Mouse (Mus musculus): ENCODE measurements around the gene Zfp710. TPM values are rescaled to one million over a fixed set of nuclear protein-coding genes. Genes with fewer than 3 reads are reported as not detected.
"Not testable (repeated sequence)": the region's sequence is repeated elsewhere in the genome, so short reads cannot be mapped to it uniquely, and the experiment has no call there.

Gene Zfp710
- polyA plus RNA-seq, 1 experiment from 2014 or later, result 27.9 TPM

- WGBS, result 85% methylated on average over 5 of the region's 5 CpGs
- H3K9ac ChIP-seq (ENCODE audit: low read length), result no peak overlapping the region
- no peaks in the 10 kb centered on the region for H3K9me3 ChIP-seq (ENCODE audit: control insufficient read depth, low read length)
- no peak overlapping the region for H3K4me3 ChIP-seq (ENCODE audit: low read depth, low read length)
- no peaks in the 10 kb centered on the region; the same call in 1 of the 2 replicates for H3K27me3 ChIP-seq (ENCODE audit: control insufficient read depth, insufficient read depth, low read length)
- H3K4me2 ChIP-seq (ENCODE audit: low read depth, low read length, severe bottlenecking), result no peak overlapping the region
- H3K36me3 ChIP-seq (ENCODE audit: control insufficient read depth, insufficient read depth, low read length), result no peaks in the 10 kb centered on the region
- ATAC-seq (replicated peaks; ENCODE audit: low FRiP score), result no peak
- H3K4me1 ChIP-seq (replicated peaks; ENCODE audit: control insufficient read depth, insufficient read depth, low read length), result no peaks in the 10 kb centered on the region
- no peak overlapping the region for H3K27ac ChIP-seq (ENCODE audit: low read depth, low read length)
- no peak for DNase-seq (ENCODE audit: low spot score)
These were observed 96.5 kb downstream of the Zfp710 start for GRCm38 (mm10) chr7:80121083-80121482.

DNA sequence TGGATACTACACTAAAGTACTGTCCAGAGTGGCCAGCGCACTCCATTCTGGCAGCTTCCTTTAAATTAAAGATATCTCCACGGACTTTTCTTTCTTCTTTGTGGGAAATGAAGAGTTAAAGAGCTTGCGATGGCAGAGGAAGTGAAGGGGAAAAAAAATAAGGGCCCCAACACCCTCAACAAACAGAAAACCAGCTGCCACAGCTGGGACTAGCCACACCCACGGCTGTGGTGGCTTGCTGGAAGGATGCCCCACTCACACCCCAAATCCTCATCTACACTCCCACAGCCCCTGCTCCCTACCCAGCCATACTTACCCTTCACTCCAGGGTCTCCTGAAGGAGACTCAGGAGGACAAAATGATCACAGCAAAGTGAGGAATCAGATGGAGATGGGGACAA lies 98.5 kb downstream of the Zfp710 start:
- no peak for ATAC-seq (replicated peaks; ENCODE audit: low FRiP score)
- 72% methylated on average over 4 of the region's 4 CpGs for WGBS

DNA sequence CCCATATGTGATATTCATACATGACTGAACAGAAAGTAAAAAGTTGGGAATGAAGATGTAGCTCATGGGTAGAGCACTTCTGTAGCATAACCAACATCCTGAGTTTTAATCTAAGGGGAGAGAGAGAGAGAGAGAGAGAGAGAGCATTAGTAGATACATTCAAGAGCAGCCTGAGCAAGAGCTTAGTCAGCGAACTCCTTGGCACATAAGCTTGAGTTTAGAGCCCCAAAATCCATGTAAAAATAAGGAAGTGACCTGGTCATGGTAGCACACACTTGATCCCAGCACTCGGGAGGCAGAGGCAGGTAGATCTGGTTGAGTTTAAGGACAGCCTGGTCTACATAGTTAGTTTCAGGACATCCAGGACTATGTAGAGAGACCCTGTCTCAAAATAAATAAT lies 99.1 kb downstream of the Zfp710 start:
- WGBS, result 87% methylated on average over 2 of the region's 2 CpGs
- no peak for ATAC-seq (replicated peaks; ENCODE audit: low FRiP score)
- H3K4me3 ChIP-seq (ENCODE audit: low read depth, low read length), result no peak overlapping the region
- H3K4me1 ChIP-seq (replicated peaks; ENCODE audit: control insufficient read depth, insufficient read depth, low read length), result no peaks in the 10 kb centered on the region
- H3K9me3 ChIP-seq (ENCODE audit: control insufficient read depth, low read length), result no peaks in the 10 kb centered on the region
- DNase-seq (ENCODE audit: low spot score), result no peak
- no peak overlapping the region for H3K4me2 ChIP-seq (ENCODE audit: low read depth, low read length, severe bottlenecking)
- no peaks in the 10 kb centered on the region; the same call in 1 of the 2 replicates for H3K27me3 ChIP-seq (ENCODE audit: control insufficient read depth, insufficient read depth, low read length)
- H3K27ac ChIP-seq (ENCODE audit: low read depth, low read length), result no peak overlapping the region
- H3K9ac ChIP-seq (ENCODE audit: low read length), result no peak overlapping the region
- H3K36me3 ChIP-seq (ENCODE audit: control insufficient read depth, insufficient read depth, low read length), result no peaks in the 10 kb centered on the region

More for the DNA sequence above, 98.5 kb downstream of the Zfp710 start:
- Histone ChIP-seq H3K9ac (ENCODE audit: low read length) (no peak overlapping the region), H3K4me2 (ENCODE audit: low read depth, low read length, severe bottlenecking) (no peak overlapping the region), H3K27ac (ENCODE audit: low read depth, low read length) (no peak overlapping the region), H3K4me3 (ENCODE audit: low read depth, low read length) (no peak overlapping the region), H3K36me3 (ENCODE audit: control insufficient read depth, insufficient read depth, low read length) (no peaks in the 10 kb centered on the region), H3K27me3 (ENCODE audit: control insufficient read depth, insufficient read depth, low read length) (no peaks in the 10 kb centered on the region; the same call in 1 of the 2 replicates), H3K9me3 (ENCODE audit: control insufficient read depth, low read length) (no peaks in the 10 kb centered on the region), H3K4me1 (replicated peaks; ENCODE audit: control insufficient read depth, insufficient read depth, low read length) (no peaks in the 10 kb centered on the region)
- no peak for DNase-seq (ENCODE audit: low spot score)

DNA sequence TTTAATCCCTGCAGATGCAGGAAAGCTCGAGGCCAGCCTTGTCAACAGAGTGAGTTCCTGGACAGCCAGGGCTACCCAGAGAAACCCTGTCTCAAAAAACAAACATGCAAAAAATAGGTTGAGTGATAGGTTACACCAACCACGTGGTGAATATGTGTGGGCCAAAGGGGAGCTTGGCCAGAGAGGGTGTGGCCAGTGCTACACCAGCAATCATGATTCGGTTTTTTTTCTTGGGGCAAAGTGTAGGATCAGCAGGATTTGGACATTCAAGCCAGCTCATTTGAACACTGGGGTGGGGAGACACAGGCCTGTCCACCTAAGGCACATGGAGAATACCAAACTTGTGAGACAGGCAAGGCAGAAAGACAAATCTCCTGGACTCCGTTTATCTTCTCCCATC lies 104.7 kb downstream of the Zfp710 start:
- Histone ChIP-seq H3K9ac (ENCODE audit: low read length) (no peak overlapping the region), H3K4me2 (ENCODE audit: low read depth, low read length, severe bottlenecking) (no peak overlapping the region), H3K4me3 (ENCODE audit: low read depth, low read length) (no peak overlapping the region), H3K36me3 (ENCODE audit: control insufficient read depth, insufficient read depth, low read length) (no peaks in the 10 kb centered on the region), H3K27ac (ENCODE audit: low read depth, low read length) (no peak overlapping the region), H3K27me3 (ENCODE audit: control insufficient read depth, insufficient read depth, low read length) (no peaks in the 10 kb centered on the region), H3K4me1 (replicated peaks; ENCODE audit: control insufficient read depth, insufficient read depth, low read length) (no peaks in the 10 kb centered on the region), H3K9me3 (ENCODE audit: control insufficient read depth, low read length) (no peaks in the 10 kb centered on the region)
- ATAC-seq (replicated peaks; ENCODE audit: low FRiP score) (no peak), DNase-seq (ENCODE audit: low spot score) (no peak)
- 74% methylated on average over 4 of the region's 4 CpGs for WGBS

- Histone ChIP-seq H3K27ac (ENCODE audit: low read depth, low read length) (no peak overlapping the region), H3K9me3 (ENCODE audit: control insufficient read depth, low read length) (no peaks in the 10 kb centered on the region), H3K4me3 (ENCODE audit: low read depth, low read length) (no peak overlapping the region), H3K4me2 (ENCODE audit: low read depth, low read length, severe bottlenecking) (no peak overlapping the region), H3K36me3 (ENCODE audit: control insufficient read depth, insufficient read depth, low read length) (no peaks in the 10 kb centered on the region), H3K9ac (ENCODE audit: low read length) (no peak overlapping the region), H3K4me1 (replicated peaks; ENCODE audit: control insufficient read depth, insufficient read depth, low read length) (no peaks in the 10 kb centered on the region), H3K27me3 (ENCODE audit: control insufficient read depth, insufficient read depth, low read length) (no peaks in the 10 kb centered on the region)
- DNase-seq (ENCODE audit: low spot score) (no peak), ATAC-seq (replicated peaks; ENCODE audit: low FRiP score) (no peak)
- 47% methylated on average over 12 of the region's 12 CpGs for WGBS
These were observed 105.9 kb downstream of the Zfp710 start for GRCm38 (mm10) chr7:80130344-80131055.

GRCm38 (mm10) chr7:80131315-80131714 lies 106.7 kb downstream of the Zfp710 start:
- WGBS, result 72% methylated on average over 7 of the region's 7 CpGs
- H3K27me3 ChIP-seq (ENCODE audit: control insufficient read depth, insufficient read depth, low read length); H3K36me3 ChIP-seq (ENCODE audit: control insufficient read depth, insufficient read depth, low read length); H3K4me1 ChIP-seq (replicated peaks; ENCODE audit: control insufficient read depth, insufficient read depth, low read length); H3K9me3 ChIP-seq (ENCODE audit: control insufficient read depth, low read length); H3K9ac ChIP-seq (ENCODE audit: low read length); H3K27ac ChIP-seq (ENCODE audit: low read depth, low read length); H3K4me2 ChIP-seq (ENCODE audit: low read depth, low read length, severe bottlenecking); H3K4me3 ChIP-seq (ENCODE audit: low read depth, low read length); DNase-seq (ENCODE audit: low spot score); ATAC-seq (replicated peaks; ENCODE audit: low FRiP score): not testable (repeated sequence)

- Histone ChIP-seq H3K4me1 (replicated peaks; ENCODE audit: control insufficient read depth, insufficient read depth, low read length) (no peaks in the 10 kb centered on the region), H3K27me3 (ENCODE audit: control insufficient read depth, insufficient read depth, low read length) (no peaks in the 10 kb centered on the region), H3K36me3 (ENCODE audit: control insufficient read depth, insufficient read depth, low read length) (no peaks in the 10 kb centered on the region), H3K4me2 (ENCODE audit: low read depth, low read length, severe bottlenecking) (no peak overlapping the region), H3K9me3 (ENCODE audit: control insufficient read depth, low read length) (no peaks in the 10 kb centered on the region; the same call in 1 of the 2 replicates), H3K27ac (ENCODE audit: low read depth, low read length) (no peak overlapping the region), H3K9ac (ENCODE audit: low read length) (no peak overlapping the region), H3K4me3 (ENCODE audit: low read depth, low read length) (no peak overlapping the region)
- WGBS, result 61% methylated on average over 9 of the region's 9 CpGs
- ATAC-seq (replicated peaks; ENCODE audit: low FRiP score) (no peak), DNase-seq (ENCODE audit: low spot score) (peak; percentile 69)
These were observed 107.9 kb downstream of the Zfp710 start for GRCm38 (mm10) chr7:80132541-80132940.

GRCm38 (mm10) chr7:80134454-80135172 lies 110.0 kb downstream of the Zfp710 start:
- WGBS, result 61% methylated on average over 8 of the region's 8 CpGs
- Histone ChIP-seq H3K9ac (ENCODE audit: low read length) (no peak overlapping the region), H3K27ac (ENCODE audit: low read depth, low read length) (no peak overlapping the region)

More at GRCm38 (mm10) chr7:80134454-80135172, 110.0 kb downstream of the Zfp710 start:
- Histone ChIP-seq H3K4me1 (replicated peaks; ENCODE audit: control insufficient read depth, insufficient read depth, low read length) (no peaks in the 10 kb centered on the region), H3K36me3 (ENCODE audit: control insufficient read depth, insufficient read depth, low read length) (no peaks in the 10 kb centered on the region), H3K4me3 (ENCODE audit: low read depth, low read length) (no peak overlapping the region), H3K4me2 (ENCODE audit: low read depth, low read length, severe bottlenecking) (no peak overlapping the region), H3K27me3 (ENCODE audit: control insufficient read depth, insufficient read depth, low read length) (no peaks in the 10 kb centered on the region), H3K9me3 (ENCODE audit: control insufficient read depth, low read length) (no peaks in the 10 kb centered on the region; the same call in 1 of the 2 replicates)
- DNase-seq (ENCODE audit: low spot score) (no peak), ATAC-seq (replicated peaks; ENCODE audit: low FRiP score) (no peak)

Data from forebrain, embryonic 11.5 days (tissue).